Mouse (Mus musculus): Measurements from ENCODE around the gene Brdt. TPM values are rescaled to one million over a fixed set of nuclear protein-coding genes. Genes with fewer than 3 reads are reported as not detected.
"Not testable (repeated sequence)": the region's sequence is repeated elsewhere in the genome, so short reads cannot be mapped to it uniquely, and the experiment has no call there.

Gene Brdt
- polyA plus RNA-seq, 1 experiment: 0.75 TPM

- WGBS: 2% methylated on average over 34 of the region's 40 CpGs
- H3K4me3 ChIP-seq (ENCODE audit: insufficient read depth, low read depth, low read length): peak overlapping the region; percentile 59
- peak; percentile 94 for DNase-seq
- no peaks in the 10 kb centered on the region for H3K36me3 ChIP-seq (ENCODE audit: control insufficient read depth, insufficient read depth, low read length)
- no peaks in the 10 kb centered on the region; the same call in 1 of the 2 replicates for H3K4me1 ChIP-seq (ENCODE audit: control insufficient read depth, insufficient read depth, low read length)
- no peak for TF ChIP-seq POLR2A (IDR thresholded peaks at IDR 0.05; ENCODE audit: low read depth, low read length)
- no peak for TF ChIP-seq CTCF (conservative IDR thresholded peaks at IDR 0.05; ENCODE audit: insufficient read depth, insufficient read length, low read depth, low read length)
- no peak overlapping the region; the same call in 1 of the 2 replicates for H3K27ac ChIP-seq (ENCODE audit: insufficient read depth, low read depth, low read length)
- H3K27me3 ChIP-seq (replicated peaks; ENCODE audit: control insufficient read depth, insufficient read depth, low read length): no peaks in the 10 kb centered on the region
Observed at GRCm38 (mm10) chr5:107359395-107360053, 28.6 kb downstream of the Brdt start.

DNA sequence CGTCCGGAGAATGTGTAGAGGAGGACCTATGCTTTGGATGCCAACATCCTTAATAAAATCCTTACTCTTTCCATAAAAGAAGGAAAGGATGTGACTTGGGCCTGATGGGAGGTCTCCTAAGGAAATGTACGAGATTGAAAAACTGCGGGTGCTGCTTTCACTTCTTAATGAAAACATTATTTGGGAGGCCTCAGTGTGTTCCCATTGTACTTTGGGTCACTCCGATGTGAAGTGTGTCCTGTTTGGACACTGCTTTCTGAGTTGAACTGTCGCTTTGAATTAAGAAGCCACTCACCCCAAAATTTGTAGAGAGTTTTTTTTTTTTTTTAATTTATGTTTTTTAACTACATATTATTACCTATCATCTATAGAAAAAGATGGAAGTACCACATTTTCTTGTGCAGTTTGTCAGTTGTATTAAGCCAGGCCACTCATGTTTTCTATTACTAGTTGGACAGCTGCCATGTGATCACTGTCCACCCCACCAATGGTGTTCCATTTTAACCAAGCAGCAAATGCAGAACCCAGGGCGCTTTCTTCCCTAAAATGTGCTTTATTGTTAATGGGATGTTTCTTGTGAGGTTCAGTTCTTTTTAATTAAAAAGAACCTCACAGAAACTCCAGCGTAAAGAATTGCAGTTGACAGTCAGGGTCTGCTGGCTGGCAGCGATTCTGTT, 29.2 kb downstream of the Brdt start:
- WGBS: 19% methylated on average over 9 of the region's 9 CpGs
- peak; percentile 16 for DNase-seq
- no peak overlapping the region for H3K27ac ChIP-seq (ENCODE audit: insufficient read depth, low read depth, low read length)
- H3K4me3 ChIP-seq (ENCODE audit: insufficient read depth, low read depth, low read length): peak overlapping the region; percentile 59
- no peaks in the 10 kb centered on the region; the same call in 1 of the 2 replicates for H3K4me1 ChIP-seq (ENCODE audit: control insufficient read depth, insufficient read depth, low read length)
- no peak for TF ChIP-seq POLR2A (IDR thresholded peaks at IDR 0.05; ENCODE audit: low read depth, low read length)
- TF ChIP-seq CTCF (conservative IDR thresholded peaks at IDR 0.05; ENCODE audit: insufficient read depth, insufficient read length, low read depth, low read length): no peak
- no peaks in the 10 kb centered on the region for H3K27me3 ChIP-seq (replicated peaks; ENCODE audit: control insufficient read depth, insufficient read depth, low read length)
- H3K36me3 ChIP-seq (ENCODE audit: control insufficient read depth, insufficient read depth, low read length): no peaks in the 10 kb centered on the region

DNA sequence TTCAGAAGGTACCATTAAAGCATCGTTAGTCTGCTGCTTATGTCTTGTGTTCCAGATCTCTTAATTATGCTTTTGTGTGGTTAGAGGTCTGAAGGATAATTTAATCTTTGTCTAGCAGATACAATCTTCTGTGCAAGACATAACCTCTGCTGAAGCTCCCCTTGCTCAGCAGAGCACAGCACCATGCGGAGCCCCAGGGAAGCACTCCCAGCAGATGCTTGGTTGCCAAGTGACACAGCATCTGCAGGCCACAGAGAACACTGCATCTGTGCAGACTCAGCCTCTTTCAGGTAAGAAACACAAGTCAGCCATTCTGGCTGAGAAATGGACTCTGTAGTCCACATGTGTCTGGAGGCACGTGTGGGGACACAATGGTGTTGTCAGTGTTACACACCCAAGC, 39.1 kb downstream of the Brdt start:
- DNase-seq: no peak
- no peak overlapping the region for H3K27ac ChIP-seq (ENCODE audit: insufficient read depth, low read depth, low read length)
- H3K4me1 ChIP-seq (ENCODE audit: control insufficient read depth, insufficient read depth, low read length): peaks cover 2% of the 10 kb centered on the region; the same call in 1 of the 2 replicates
- no peak for TF ChIP-seq CTCF (conservative IDR thresholded peaks at IDR 0.05; ENCODE audit: insufficient read depth, insufficient read length, low read depth, low read length)
- no peak for TF ChIP-seq POLR2A (IDR thresholded peaks at IDR 0.05; ENCODE audit: low read depth, low read length)
- WGBS: 81% methylated on average over 3 of the region's 3 CpGs
- no peak overlapping the region for H3K4me3 ChIP-seq (ENCODE audit: insufficient read depth, low read depth, low read length)
- no peaks in the 10 kb centered on the region for H3K36me3 ChIP-seq (ENCODE audit: control insufficient read depth, insufficient read depth, low read length)
- no peaks in the 10 kb centered on the region for H3K27me3 ChIP-seq (replicated peaks; ENCODE audit: control insufficient read depth, insufficient read depth, low read length)

DNA sequence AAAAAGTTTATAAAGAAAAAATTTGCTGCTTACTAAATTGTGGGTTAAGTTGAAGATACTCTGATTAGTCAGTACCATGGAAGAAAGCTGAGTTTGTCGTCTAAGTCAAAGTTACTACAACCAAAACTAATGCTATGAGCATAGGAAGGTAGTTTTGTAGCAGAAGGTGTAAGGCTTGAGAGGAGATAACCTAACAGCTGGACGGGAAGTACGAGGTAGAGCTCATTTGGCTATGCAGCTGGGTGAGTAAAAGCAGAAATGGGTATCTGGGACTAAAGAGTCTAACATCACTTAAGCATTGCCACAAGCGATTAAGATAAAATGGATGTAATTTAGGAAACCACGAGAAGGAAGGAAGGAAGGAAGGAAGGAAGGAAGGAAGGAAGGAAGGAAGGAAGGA, 40.4 kb downstream of the Brdt start:
- WGBS: 92% methylated on average over 5 of the region's 5 CpGs
- no peaks in the 10 kb centered on the region for H3K27me3 ChIP-seq (replicated peaks; ENCODE audit: control insufficient read depth, insufficient read depth, low read length)
- DNase-seq: no peak
- H3K36me3 ChIP-seq (ENCODE audit: control insufficient read depth, insufficient read depth, low read length): no peaks in the 10 kb centered on the region
- H3K27ac ChIP-seq (ENCODE audit: insufficient read depth, low read depth, low read length): no peak overlapping the region
- H3K4me3 ChIP-seq (ENCODE audit: insufficient read depth, low read depth, low read length): no peak overlapping the region
- no peak for TF ChIP-seq POLR2A (IDR thresholded peaks at IDR 0.05; ENCODE audit: low read depth, low read length)
- H3K4me1 ChIP-seq (ENCODE audit: control insufficient read depth, insufficient read depth, low read length): peaks cover 2% of the 10 kb centered on the region; the same call in 1 of the 2 replicates

DNA sequence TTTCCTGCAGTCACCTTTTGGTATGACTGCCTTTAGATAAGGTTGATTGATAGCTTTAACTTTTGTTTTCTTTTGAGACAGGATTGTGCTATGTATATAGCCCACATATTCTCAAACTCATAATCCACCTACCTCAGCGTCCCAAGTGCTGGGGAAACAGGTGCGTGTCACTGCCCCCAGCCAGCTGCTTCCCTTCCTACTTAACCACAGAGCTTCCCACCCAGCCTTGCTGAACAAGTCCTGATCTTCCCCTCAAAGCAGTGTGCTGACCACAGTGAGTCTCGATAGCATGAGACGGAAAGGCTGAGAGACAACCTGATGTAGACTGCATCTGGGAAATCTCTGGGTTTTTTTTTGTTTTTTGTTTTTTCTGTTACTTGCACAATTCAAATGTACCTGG, 42.3 kb downstream of the Brdt start:
- Histone ChIP-seq H3K36me3 (ENCODE audit: control insufficient read depth, insufficient read depth, low read length) (no peaks in the 10 kb centered on the region), H3K27ac (ENCODE audit: insufficient read depth, low read depth, low read length) (no peak overlapping the region), H3K4me3 (ENCODE audit: insufficient read depth, low read depth, low read length) (no peak overlapping the region), H3K27me3 (replicated peaks; ENCODE audit: control insufficient read depth, insufficient read depth, low read length) (no peaks in the 10 kb centered on the region), H3K4me1 (ENCODE audit: control insufficient read depth, insufficient read depth, low read length) (peaks cover 2% of the 10 kb centered on the region; the same call in 1 of the 2 replicates)
- WGBS: 92% methylated on average over 4 of the region's 4 CpGs
- DNase-seq: no peak
- no peak for TF ChIP-seq POLR2A (IDR thresholded peaks at IDR 0.05; ENCODE audit: low read depth, low read length)
- TF ChIP-seq CTCF (conservative IDR thresholded peaks at IDR 0.05; ENCODE audit: insufficient read depth, insufficient read length, low read depth, low read length): no peak

GRCm38 (mm10) chr5:107386448-107386847, 55.5 kb downstream of the Brdt start:
- H3K36me3 ChIP-seq (ENCODE audit: control insufficient read depth, insufficient read depth, low read length); H3K27ac ChIP-seq (ENCODE audit: insufficient read depth, low read depth, low read length); H3K4me1 ChIP-seq (ENCODE audit: control insufficient read depth, insufficient read depth, low read length); H3K27me3 ChIP-seq (replicated peaks; ENCODE audit: control insufficient read depth, insufficient read depth, low read length); DNase-seq; H3K4me3 ChIP-seq (ENCODE audit: insufficient read depth, low read depth, low read length): not testable (repeated sequence)

DNA sequence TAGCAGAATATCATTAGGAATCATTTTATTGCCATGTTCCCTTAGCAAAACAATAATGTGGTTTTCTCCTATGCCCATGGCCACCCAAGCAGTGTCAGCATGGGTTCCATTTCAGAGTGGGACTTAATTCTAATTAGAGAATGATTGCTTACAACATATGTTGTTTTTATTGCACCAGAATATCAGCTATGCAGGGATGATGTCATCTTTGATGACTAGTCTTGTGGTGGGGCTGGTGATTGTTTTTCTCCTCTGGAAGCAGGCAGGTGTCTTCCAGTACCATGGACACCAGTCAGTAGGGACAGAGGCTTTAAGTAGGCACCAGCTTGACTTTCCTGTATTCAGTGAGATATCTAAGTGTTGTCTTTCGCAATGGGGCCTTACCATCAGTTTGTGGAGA, 56.8 kb downstream of the Brdt start:
- no peak overlapping the region for H3K4me3 ChIP-seq (ENCODE audit: insufficient read depth, low read depth, low read length)
- H3K27me3 ChIP-seq (replicated peaks; ENCODE audit: control insufficient read depth, insufficient read depth, low read length): no peaks in the 10 kb centered on the region
- DNase-seq: no peak
- H3K36me3 ChIP-seq (ENCODE audit: control insufficient read depth, insufficient read depth, low read length): no peaks in the 10 kb centered on the region
- H3K27ac ChIP-seq (ENCODE audit: insufficient read depth, low read depth, low read length): no peak overlapping the region
- H3K4me1 ChIP-seq (ENCODE audit: control insufficient read depth, insufficient read depth, low read length): no peaks in the 10 kb centered on the region
- 94% methylated on average over 1 of the region's 1 CpGs for WGBS
- no peak for TF ChIP-seq CTCF (conservative IDR thresholded peaks at IDR 0.05; ENCODE audit: insufficient read depth, insufficient read length, low read depth, low read length)
- no peak for TF ChIP-seq POLR2A (IDR thresholded peaks at IDR 0.05; ENCODE audit: low read depth, low read length)
